Mouse (Mus musculus) hindbrain, postnatal 0 days (tissue): Measurements from ENCODE around the gene Pdk2. TPM values are rescaled to one million over a fixed set of nuclear protein-coding genes. Genes with fewer than 3 reads are reported as not detected.

Experiments used
- ATAC-seq: fragments of 200-750 bp; cut with Nextera tagmentation; 2 replicates; pipeline ENCODE4 v1.8.0; 2017; ENCODE audit warnings: mild to moderate bottlenecking, moderate TSS enrichment, moderate library complexity
- DNase-seq: peaks from one replicate; pipeline ENCODE4 v3.0.0-alpha.2; 2015; ENCODE audit warnings: low spot score
- H3K27ac ChIP-seq: fragments of 300-500 bp; sonication (generic); 2 replicates; pipeline ENCODE4 v1.5.1; 2014; ENCODE audit warnings: mild to moderate bottlenecking
- H3K27me3 ChIP-seq: fragments of 300-500 bp; sonication (generic); 2 replicates; pipeline ENCODE4 v1.6.1; 2014; ENCODE audit warnings: low read length, mixed read lengths; ENCODE audit not compliant: insufficient read depth
- H3K36me3 ChIP-seq: fragments of 300-500 bp; sonication (generic); 2 replicates; pipeline ENCODE4 v1.6.1; 2014; ENCODE audit warnings: low read length, mixed read lengths; ENCODE audit not compliant: insufficient read depth
- H3K4me1 ChIP-seq: fragments of 300-500 bp; sonication (generic); 2 replicates; pipeline ENCODE4 v1.6.1; 2014; ENCODE audit warnings: antibody characterized with exemption, low read length, mixed read lengths; ENCODE audit not compliant: insufficient read depth
- H3K4me2 ChIP-seq: fragments of 300-500 bp; sonication (generic); 2 replicates; pipeline ENCODE4 v1.6.1; 2014; ENCODE audit warnings: low read depth, mild to moderate bottlenecking, low read length, moderate library complexity, mixed read lengths
- H3K4me3 ChIP-seq: fragments of 300-500 bp; sonication (generic); 2 replicates; pipeline ENCODE4 v1.5.1; 2014; ENCODE audit warnings: low read length
- H3K9ac ChIP-seq: fragments of 300-500 bp; sonication (generic); replicated peaks from 2 replicates; pipeline ENCODE4 v1.6.1; 2014; ENCODE audit warnings: mild to moderate bottlenecking, low read length, moderate library complexity, mixed read lengths
- H3K9me3 ChIP-seq: fragments of 300-500 bp; sonication (generic); 2 replicates; pipeline ENCODE4 v1.6.1; 2016; ENCODE audit warnings: low read length, mixed read lengths
- CTCF ChIP-seq: IDR thresholded peaks from 2 replicates; pipeline ENCODE4 v1.5.1; 2016; ENCODE audit warnings: antibody characterized with exemption, control low read depth, low read depth
- WGBS: fragments of 180-500 bp; shearing (Covaris S2); extraction: QIAGEN DNeasy Blood & Tissue Kit; methylation state at CpG from one replicate; pipeline ENCODE4 v1.1.7; 2014; 5-methylcytosine and 5-hydroxymethylcytosine counted together
- polyA plus RNA-seq: library from polyadenylated mRNA; unstranded; fragments of >200 nt; fragmentation: Nextera tagmentation; extraction: Ambion mirVana; gene quantifications from 2 replicates; pipeline ENCODE4 v1.2.1, GENCODE M21; 2015
- total RNA-seq: library from RNA; depleted of rRNA; stranded (reverse); fragments of >200 nt; gene quantifications from 2 replicates; pipeline ENCODE4 v1.2.3, GENCODE M21; 2014

The Pdk2 gene
- total and polyA plus RNA-seq, 2 experiments from 2014 or later: 25.0 to 49.0 TPM

DNA sequence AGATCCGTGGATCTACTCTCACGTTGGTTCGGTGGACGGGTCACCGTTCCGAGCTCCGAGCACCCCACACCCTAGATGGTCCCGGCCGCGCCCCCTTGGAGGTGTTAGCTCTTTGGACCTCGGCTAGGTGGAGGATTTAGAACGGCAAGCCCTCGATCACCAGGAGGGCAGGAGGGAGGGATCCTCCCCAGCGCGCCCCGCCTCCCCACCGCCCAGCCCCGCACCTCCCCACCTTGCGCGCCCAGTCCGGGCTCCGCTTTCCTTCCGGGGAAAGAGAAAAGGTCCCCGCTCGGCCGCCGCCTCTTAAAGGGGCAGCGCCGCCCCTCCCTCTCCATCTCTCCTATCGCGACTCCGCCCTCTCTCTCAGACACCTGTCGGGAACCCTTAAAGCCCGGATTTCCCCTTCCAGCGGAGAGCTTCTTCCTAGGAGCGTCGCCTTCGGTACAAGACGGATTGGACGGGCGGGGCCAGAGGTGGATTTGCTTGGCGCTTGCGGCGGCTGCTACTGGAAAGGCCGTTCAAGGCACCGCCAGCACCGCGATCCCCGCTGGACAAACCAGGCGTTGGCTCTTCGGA, 35.5 kb upstream of the Pdk2 start, which contains the start of gene Itga3:
Gene Itga3 (minus strand): TSS at position 266 of the 576 bp plus-strand sequence.
- Histone ChIP-seq H3K27me3 (no peaks in the 10 kb centered on the region; the same call in 1 of the 2 replicates), H3K4me3 (peak within 1 kb of the TSS; percentile 70), H3K9me3 (no peaks in the 10 kb centered on the region), H3K36me3 (no peaks in the 10 kb centered on the region), H3K4me1 (0 out of 2 replicates have a peak, but pooled peaks cover 5% of the 10 kb centered on the region), H3K4me2 (peak within 1 kb of the TSS; percentile 83), H3K9ac (peak within 1 kb of the TSS; percentile 72), H3K27ac (peak within 1 kb of the TSS; percentile 76)
- TF ChIP-seq CTCF: no peak
- 1% methylated on average over 51 of the region's 51 CpGs for WGBS
- ATAC-seq: peak; percentile 80
- peak; percentile 83 for DNase-seq

DNA sequence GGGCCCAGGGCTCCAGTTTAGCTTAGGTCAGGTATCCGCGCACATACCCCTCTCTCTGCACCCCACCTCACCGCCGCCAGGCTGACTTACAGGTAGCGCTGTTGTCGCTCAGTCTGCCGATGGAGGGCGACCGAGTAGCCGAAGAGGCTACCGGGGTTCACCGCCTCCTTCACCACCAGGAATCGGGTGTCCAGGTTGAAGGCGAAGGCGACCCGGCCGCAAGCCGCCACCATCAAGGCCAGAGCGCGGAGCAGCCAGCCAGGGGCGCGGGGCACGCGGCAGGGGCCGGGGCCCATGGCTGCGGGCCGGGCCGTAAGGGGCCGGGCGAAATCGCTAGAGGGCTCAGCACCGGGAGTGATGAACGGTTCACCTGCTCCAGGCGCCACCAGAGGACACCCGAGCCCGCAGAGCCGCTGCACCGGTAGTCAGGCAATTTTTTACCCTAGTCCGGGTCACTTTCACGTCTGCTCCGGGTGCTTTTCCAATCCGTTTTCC, 34.9 kb upstream of the Pdk2 start:
- Histone ChIP-seq H3K9me3 (no peaks in the 10 kb centered on the region), H3K36me3 (no peaks in the 10 kb centered on the region), H3K27me3 (no peaks in the 10 kb centered on the region; the same call in 1 of the 2 replicates), H3K4me3 (peak overlapping the region; percentile 70), H3K4me2 (peak overlapping the region; percentile 83), H3K4me1 (0 out of 2 replicates have a peak, but pooled peaks cover 5% of the 10 kb centered on the region), H3K9ac (peak overlapping the region; percentile 72), H3K27ac (peak overlapping the region; percentile 76)
- peak; percentile 69 for DNase-seq
- ATAC-seq: peak; percentile 65
- TF ChIP-seq CTCF: peak; percentile 67
- under 1% methylated on average over 38 of the region's 42 CpGs for WGBS

DNA sequence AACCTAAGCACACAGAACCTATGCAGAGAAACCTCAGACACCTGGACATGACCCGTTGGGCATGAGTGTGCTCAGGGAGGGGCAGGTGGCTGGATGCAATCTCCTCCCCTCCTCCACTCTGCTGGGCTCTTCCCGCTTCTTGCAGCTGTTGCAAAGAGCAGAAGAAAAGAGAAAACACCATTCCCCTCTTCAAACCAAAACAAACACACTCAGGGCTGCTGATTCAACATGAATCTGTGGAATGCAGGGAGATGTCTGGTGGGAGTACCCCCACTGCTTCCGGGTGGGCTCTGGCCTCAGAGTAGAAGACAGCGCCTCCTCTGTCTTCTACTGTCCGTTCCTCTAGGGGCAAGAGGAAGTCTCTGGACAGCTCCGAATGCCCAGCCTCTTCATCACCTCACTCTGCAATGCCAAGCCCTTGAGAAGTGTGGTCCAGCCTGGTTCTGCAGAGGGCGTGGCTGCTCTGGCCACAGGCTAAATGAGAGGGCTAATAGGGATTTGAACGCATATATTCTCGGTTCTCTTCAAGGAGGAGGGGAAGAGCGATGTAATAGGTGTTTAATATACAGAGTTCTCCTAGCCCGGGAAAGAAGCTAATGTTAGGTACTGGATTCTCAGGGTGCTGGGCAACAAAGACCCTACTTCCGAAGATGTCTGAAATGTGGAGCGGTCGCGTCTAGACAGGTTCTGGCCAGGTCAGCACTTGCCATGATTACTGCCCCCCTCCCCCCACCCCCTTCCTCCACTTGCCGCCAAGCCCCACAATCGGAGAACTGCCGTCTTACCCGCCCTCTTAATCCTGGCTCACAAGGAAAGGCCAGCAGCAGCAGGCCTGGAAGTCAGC, 34.3 kb upstream of the Pdk2 start:
- H3K27me3 ChIP-seq: no peaks in the 10 kb centered on the region; the same call in 1 of the 2 replicates
- peak overlapping the region; percentile 72 for H3K9ac ChIP-seq
- 8% methylated on average over 19 of the region's 19 CpGs for WGBS
- H3K4me1 ChIP-seq: 0 out of 2 replicates have a peak, but pooled peaks cover 5% of the 10 kb centered on the region
- ATAC-seq (peak; percentile 5; the same call in 1 of the 2 replicates), DNase-seq (peak; percentile 6)
- peak; percentile 39 for TF ChIP-seq CTCF
- H3K27ac ChIP-seq: peak overlapping the region; percentile 76
- peak overlapping the region; percentile 83 for H3K4me2 ChIP-seq
- no peaks in the 10 kb centered on the region for H3K36me3 ChIP-seq
- H3K9me3 ChIP-seq: no peaks in the 10 kb centered on the region
- H3K4me3 ChIP-seq: peak overlapping the region; percentile 70

DNA sequence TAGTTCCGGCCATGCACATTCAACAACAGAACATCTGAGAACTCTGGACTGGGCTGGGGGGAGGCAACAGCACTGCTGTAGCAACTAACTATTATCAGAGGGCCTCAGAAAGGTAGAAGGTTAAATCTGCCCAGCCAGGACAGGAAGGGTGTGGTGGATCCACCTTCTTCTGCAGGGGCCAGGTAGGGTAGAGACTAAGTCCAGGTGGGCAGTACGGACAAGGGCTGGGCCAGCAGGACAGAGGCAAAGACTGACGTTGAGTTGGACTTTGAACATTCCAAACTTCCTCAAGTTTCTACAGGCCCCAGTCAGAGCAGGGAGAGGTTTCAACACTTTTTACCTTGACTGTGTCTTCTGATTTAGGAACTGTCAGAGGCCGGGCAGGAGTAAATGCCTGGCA, 33.5 kb upstream of the Pdk2 start:
- ATAC-seq: no peak
- no peak for TF ChIP-seq CTCF
- Histone ChIP-seq H3K36me3 (no peaks in the 10 kb centered on the region), H3K9ac (peak overlapping the region; percentile 72; the same call in 1 of the 2 replicates), H3K4me1 (0 out of 2 replicates have a peak, but pooled peaks cover 5% of the 10 kb centered on the region), H3K4me2 (peak overlapping the region; percentile 83), H3K27me3 (no peaks in the 10 kb centered on the region; the same call in 1 of the 2 replicates), H3K4me3 (peak overlapping the region; percentile 70; the same call in 1 of the 2 replicates), H3K9me3 (no peaks in the 10 kb centered on the region), H3K27ac (no peak overlapping the region)
- WGBS: 79% methylated on average over 4 of the region's 4 CpGs
- DNase-seq: no peak

DNA sequence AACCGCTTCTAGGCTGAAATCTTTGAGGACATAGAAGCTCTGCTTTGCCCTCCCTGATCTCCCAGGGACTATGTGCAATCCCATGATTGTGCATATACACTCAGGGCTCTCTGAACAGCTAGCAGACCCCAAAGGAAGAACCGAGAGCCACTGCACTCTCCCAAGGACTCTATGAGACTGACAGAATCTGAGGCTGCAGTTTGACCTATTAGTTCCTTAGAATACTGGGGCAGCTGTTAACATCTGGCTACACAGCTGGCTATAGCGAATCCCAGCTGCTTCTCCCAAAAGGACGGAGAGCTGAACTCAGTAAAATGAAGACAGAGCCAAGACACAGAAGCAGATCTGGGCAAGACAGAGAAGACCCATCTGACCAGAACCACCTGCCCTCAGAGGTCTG, 32.7 kb upstream of the Pdk2 start:
- 83% methylated on average over 4 of the region's 4 CpGs for WGBS

DNA sequence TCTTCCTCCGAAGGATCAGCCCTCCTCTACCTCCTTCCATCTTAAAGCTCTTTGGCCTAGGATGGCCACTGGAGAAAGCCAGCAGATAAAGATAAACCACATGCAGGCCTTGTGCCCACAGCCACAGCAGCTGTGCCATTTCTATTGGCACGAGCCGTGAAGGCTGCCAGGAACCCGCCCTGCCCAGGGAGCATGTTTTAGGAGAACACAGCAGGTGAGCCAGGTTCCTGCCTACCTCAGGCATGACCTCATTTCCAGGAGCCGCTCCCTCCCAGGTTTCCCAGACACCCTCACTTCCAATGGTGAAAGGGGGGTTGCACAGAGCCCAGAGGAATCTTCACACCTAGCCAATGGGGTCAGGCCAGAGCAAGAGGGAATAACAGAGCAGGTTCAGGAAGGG, 31.6 kb upstream of the Pdk2 start:
- 0 out of 2 replicates have a peak, but pooled peaks cover 5% of the 10 kb centered on the region for H3K4me1 ChIP-seq
- DNase-seq (no peak), ATAC-seq (no peak)
- no peak overlapping the region for H3K4me2 ChIP-seq
- H3K9me3 ChIP-seq: no peaks in the 10 kb centered on the region
- 56% methylated on average over 5 of the region's 5 CpGs for WGBS
- no peak for TF ChIP-seq CTCF
- H3K9ac ChIP-seq: no peak overlapping the region
- no peak overlapping the region for H3K4me3 ChIP-seq
- no peak overlapping the region for H3K27ac ChIP-seq
- no peaks in the 10 kb centered on the region for H3K27me3 ChIP-seq
- H3K36me3 ChIP-seq: no peaks in the 10 kb centered on the region

More for the DNA sequence above, 32.7 kb upstream of the Pdk2 start:
- ATAC-seq: no peak
- Histone ChIP-seq H3K9ac (no peak overlapping the region), H3K36me3 (no peaks in the 10 kb centered on the region), H3K27me3 (no peaks in the 10 kb centered on the region; the same call in 1 of the 2 replicates), H3K4me3 (no peak overlapping the region), H3K27ac (no peak overlapping the region), H3K9me3 (no peaks in the 10 kb centered on the region), H3K4me1 (0 out of 2 replicates have a peak, but pooled peaks cover 5% of the 10 kb centered on the region), H3K4me2 (no peak overlapping the region)
- DNase-seq: no peak
- no peak for TF ChIP-seq CTCF
